Mouse (Mus musculus) adrenal gland, postnatal 10 days (tissue): ENCODE results near the gene Pou3f3. TPM values are rescaled to one million over a fixed set of nuclear protein-coding genes. Genes with fewer than 3 reads are reported as not detected.

Experiments used
- DNase-seq: peaks from one replicate; pipeline ENCODE4 v3.0.0; 2021; ENCODE audit warnings: mixed read lengths
- long read RNA-seq, 2 experiments: library from polyadenylated mRNA; stranded (forward); transcript quantifications; one replicate each; pipeline ENCODE4 v2.0.0; 2021
- total RNA-seq, 2 experiments: library from RNA; stranded (reverse); gene quantifications; 2 replicates each; pipeline ENCODE4 v1.2.3; 2021

Gene Pou3f3
- under 1 TPM; 0.03 TPM for total RNA-seq
- long read RNA-seq, experiment 1: 0 reads
- long read RNA-seq, experiment 2: 0 reads

GRCm38 (mm10) chr1:42695578-42695915 lies at the start of gene Pou3f3:
Gene Pou3f3, plus strand, starts transcription at chr1:42695768.
- DNase-seq: peak; percentile 53

GRCm38 (mm10) chr1:42648366-42648935 lies 47.1 kb upstream of the Pou3f3 start:
- no peak for DNase-seq

GRCm38 (mm10) chr1:42651461-42651860 lies 44.1 kb upstream of the Pou3f3 start:
- no peak for DNase-seq

GRCm38 (mm10) chr1:42667546-42667945 lies 28.0 kb upstream of the Pou3f3 start:
- no peak for DNase-seq

- no peak for DNase-seq
Measured at GRCm38 (mm10) chr1:42680673-42681072, 14.9 kb upstream of the Pou3f3 start.

- no peak for DNase-seq
Measured at GRCm38 (mm10) chr1:42681762-42682161, 13.8 kb upstream of the Pou3f3 start.

- no peak for DNase-seq
Measured at GRCm38 (mm10) chr1:42683861-42684260, 11.7 kb upstream of the Pou3f3 start.

- no peak for DNase-seq
Measured at GRCm38 (mm10) chr1:42684345-42684744, 11.2 kb upstream of the Pou3f3 start.

GRCm38 (mm10) chr1:42684783-42685182 lies 10.8 kb upstream of the Pou3f3 start:
- DNase-seq: no peak

- DNase-seq: no peak
Measured at GRCm38 (mm10) chr1:42685321-42685960, 10.1 kb upstream of the Pou3f3 start.

- DNase-seq: no peak
Measured at GRCm38 (mm10) chr1:42686194-42687131, 9.1 kb upstream of the Pou3f3 start.

GRCm38 (mm10) chr1:42687271-42687670 lies 8.3 kb upstream of the Pou3f3 start:
- no peak for DNase-seq

GRCm38 (mm10) chr1:42687756-42688540 lies 7.6 kb upstream of the Pou3f3 start:
- DNase-seq: no peak

GRCm38 (mm10) chr1:42688541-42689125 lies 6.9 kb upstream of the Pou3f3 start:
- DNase-seq: no peak

- no peak for DNase-seq
Measured at GRCm38 (mm10) chr1:42690024-42690575, 5.5 kb upstream of the Pou3f3 start.

GRCm38 (mm10) chr1:42691202-42692170 lies 4.1 kb upstream of the Pou3f3 start:
- peak; percentile 81 for DNase-seq

- DNase-seq: no peak
Measured at GRCm38 (mm10) chr1:42692221-42692620, 3.3 kb upstream of the Pou3f3 start.

- no peak for DNase-seq
Measured at GRCm38 (mm10) chr1:42693101-42693715, 2.4 kb upstream of the Pou3f3 start.

- DNase-seq: peak; percentile 20
Measured at GRCm38 (mm10) chr1:42693852-42694251, 1.7 kb upstream of the Pou3f3 start.

- DNase-seq: peak; percentile 7
Measured at GRCm38 (mm10) chr1:42694290-42694664, 1.3 kb upstream of the Pou3f3 start.
